Mouse (Mus musculus): ENCODE data around the gene Rxrg.

DNA sequence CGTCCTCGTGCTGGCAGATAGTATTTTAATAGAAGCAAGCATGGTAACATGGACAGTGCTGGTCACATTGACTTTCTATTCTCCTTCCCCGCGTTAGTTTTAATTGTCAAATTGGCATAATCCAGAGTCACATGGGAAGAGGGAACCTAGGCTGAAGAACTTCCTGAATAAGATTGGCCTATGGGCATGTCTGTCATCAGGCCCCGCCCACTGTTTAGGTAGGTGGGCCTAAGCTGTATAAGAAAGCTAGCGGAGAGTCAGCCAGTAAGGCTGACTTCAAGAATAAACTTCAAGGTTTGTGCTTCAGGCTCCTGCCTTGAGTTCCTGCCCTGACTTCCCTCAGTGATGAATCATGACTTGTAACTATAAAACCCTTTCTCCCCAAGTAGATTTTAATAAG, 15.0 kb upstream of the Rxrg start:
- TF ChIP-seq CTCF (IDR thresholded peaks at IDR 0.05; ENCODE audit: low read depth, low read length) (no peak), GATA2 (IDR thresholded peaks at IDR 0.05; ENCODE audit: borderline replicate concordance, low read depth, low read length) (no peak), GATA1 (IDR thresholded peaks at IDR 0.05; ENCODE audit: borderline replicate concordance, low read length) (no peak)

Data from G1E (cell line).